Mouse (Mus musculus) liver, postnatal 0 days (tissue): ENCODE results near the gene Muc4. TPM values are rescaled to one million over a fixed set of nuclear protein-coding genes. Genes with fewer than 3 reads are reported as not detected.

Experiments used
- ATAC-seq: fragments of 200-750 bp; cut with Nextera tagmentation; 2 replicates; pipeline ENCODE4 v1.8.0; 2017; ENCODE audit warnings: mild to moderate bottlenecking, moderate library complexity
- DNase-seq: peaks from one replicate; pipeline ENCODE4 v3.0.0-alpha.2; 2016
- H3K27ac ChIP-seq: fragments of 300-500 bp; sonication (generic); 2 replicates; pipeline ENCODE4 v1.5.1; 2014; ENCODE audit warnings: antibody characterized with exemption, moderate library complexity, mild to moderate bottlenecking, low read depth
- H3K27me3 ChIP-seq: fragments of 300-500 bp; sonication (generic); 2 replicates; pipeline ENCODE4 v1.6.1; 2014; ENCODE audit warnings: low read length, control low read depth, mixed read lengths; ENCODE audit not compliant: insufficient read depth
- H3K36me3 ChIP-seq: fragments of 300-500 bp; sonication (generic); replicated peaks from 2 replicates; pipeline ENCODE4 v1.6.1; 2014; ENCODE audit warnings: mild to moderate bottlenecking, control low read depth, low read length, moderate library complexity, mixed read lengths; ENCODE audit not compliant: insufficient read depth
- H3K4me1 ChIP-seq: fragments of 300-500 bp; sonication (generic); 2 replicates; pipeline ENCODE4 v1.6.1; 2014; ENCODE audit warnings: antibody characterized with exemption, mild to moderate bottlenecking, control low read depth; ENCODE audit not compliant: insufficient read depth
- H3K4me2 ChIP-seq: fragments of 300-500 bp; sonication (generic); 2 replicates; pipeline ENCODE4 v1.6.1; 2014; ENCODE audit warnings: low read depth, mild to moderate bottlenecking, low read length, moderate library complexity, mixed read lengths
- H3K4me3 ChIP-seq: fragments of 300-500 bp; sonication (generic); 2 replicates; pipeline ENCODE4 v1.5.1; 2014; ENCODE audit warnings: low read depth, low read length
- H3K9ac ChIP-seq: fragments of 300-500 bp; sonication (generic); replicated peaks from 2 replicates; pipeline ENCODE4 v1.6.1; 2014; ENCODE audit warnings: mild to moderate bottlenecking, moderate library complexity
- H3K9me3 ChIP-seq: fragments of 300-500 bp; sonication (generic); 2 replicates; pipeline ENCODE4 v1.6.1; 2016; ENCODE audit warnings: mild to moderate bottlenecking, control low read depth, low read length, mixed read lengths
- CTCF ChIP-seq: sonication (generic); IDR thresholded peaks from 2 replicates; pipeline ENCODE4 v1.5.1; 2016; ENCODE audit warnings: antibody characterized with exemption, low read depth
- EP300 ChIP-seq: IDR thresholded peaks from 2 replicates; pipeline ENCODE4 v1.6.1; 2016; ENCODE audit warnings: antibody characterized with exemption, low read depth, mild to moderate bottlenecking
- WGBS: fragments of 180-500 bp; shearing (Covaris S2); extraction: QIAGEN DNeasy Blood & Tissue Kit; methylation state at CpG from one replicate; pipeline ENCODE4 v1.1.7; 2014; ENCODE audit not compliant: insufficient replicate concordance; 5-methylcytosine and 5-hydroxymethylcytosine counted together
- polyA plus RNA-seq: library from polyadenylated mRNA; unstranded; fragments of >200 nt; fragmentation: Nextera tagmentation; extraction: Ambion mirVana; gene quantifications from 2 replicates; pipeline ENCODE4 v1.2.1, GENCODE M21; 2015

Gene Muc4
- polyA plus RNA-seq, 1 experiment from 2014 or later, result 0.49 TPM

- H3K9ac ChIP-seq, result no peak overlapping the region
- no peak for ATAC-seq
- no peak overlapping the region for H3K27ac ChIP-seq
- WGBS, result 52% methylated on average over 9 of the region's 9 CpGs
- no peak overlapping the region for H3K4me2 ChIP-seq
- no peaks in the 10 kb centered on the region for H3K9me3 ChIP-seq
- peaks cover 10% of the 10 kb centered on the region for H3K4me1 ChIP-seq
- no peaks in the 10 kb centered on the region for H3K36me3 ChIP-seq
- no peaks in the 10 kb centered on the region for H3K27me3 ChIP-seq
- H3K4me3 ChIP-seq, result no peak overlapping the region
- no peak for DNase-seq
- no peak for TF ChIP-seq CTCF
- TF ChIP-seq EP300, result no peak
These were observed 27.7 kb upstream of the Muc4 start for GRCm38 (mm10) chr16:32707824-32708456.

GRCm38 (mm10) chr16:32708457-32709033, 27.1 kb upstream of the Muc4 start:
- Histone ChIP-seq H3K27ac (no peak overlapping the region), H3K36me3 (no peaks in the 10 kb centered on the region), H3K9me3 (no peaks in the 10 kb centered on the region), H3K27me3 (no peaks in the 10 kb centered on the region), H3K9ac (no peak overlapping the region), H3K4me3 (no peak overlapping the region), H3K4me1 (peaks cover 10% of the 10 kb centered on the region), H3K4me2 (no peak overlapping the region)
- 76% methylated on average over 10 of the region's 10 CpGs for WGBS
- DNase-seq (no peak), ATAC-seq (no peak)
- TF ChIP-seq EP300 (no peak), CTCF (no peak)

- peaks cover 9% of the 10 kb centered on the region for H3K4me1 ChIP-seq
- H3K4me3 ChIP-seq, result no peak overlapping the region
- H3K9ac ChIP-seq, result no peak overlapping the region
- H3K4me2 ChIP-seq, result no peak overlapping the region
- no peaks in the 10 kb centered on the region for H3K9me3 ChIP-seq
- H3K27me3 ChIP-seq, result no peaks in the 10 kb centered on the region
- TF ChIP-seq CTCF, result no peak
- TF ChIP-seq EP300, result no peak
- no peak for DNase-seq
- 90% methylated on average over 8 of the region's 8 CpGs for WGBS
- H3K36me3 ChIP-seq, result no peaks in the 10 kb centered on the region
- H3K27ac ChIP-seq, result no peak overlapping the region
- ATAC-seq, result no peak
These were observed 26.6 kb upstream of the Muc4 start for GRCm38 (mm10) chr16:32709116-32709515.

GRCm38 (mm10) chr16:32710426-32711070, 25.1 kb upstream of the Muc4 start:
- no peak overlapping the region for H3K4me3 ChIP-seq
- no peak for TF ChIP-seq CTCF
- no peak for TF ChIP-seq EP300
- H3K4me2 ChIP-seq, result no peak overlapping the region
- H3K27ac ChIP-seq, result no peak overlapping the region
- no peaks in the 10 kb centered on the region for H3K36me3 ChIP-seq
- H3K27me3 ChIP-seq, result no peaks in the 10 kb centered on the region
- peaks cover 11% of the 10 kb centered on the region for H3K4me1 ChIP-seq
- ATAC-seq (no peak), DNase-seq (no peak)
- H3K9me3 ChIP-seq, result no peaks in the 10 kb centered on the region
- WGBS, result 52% methylated on average over 14 of the region's 14 CpGs
- H3K9ac ChIP-seq, result no peak overlapping the region

- no peaks in the 10 kb centered on the region for H3K27me3 ChIP-seq
- 79% methylated on average over 11 of the region's 11 CpGs for WGBS
- ATAC-seq (no peak), DNase-seq (no peak)
- no peaks in the 10 kb centered on the region for H3K36me3 ChIP-seq
- no peak overlapping the region for H3K4me3 ChIP-seq
- no peak overlapping the region for H3K27ac ChIP-seq
- H3K4me2 ChIP-seq, result no peak overlapping the region
- TF ChIP-seq EP300, result no peak
- H3K9me3 ChIP-seq, result no peaks in the 10 kb centered on the region
- H3K4me1 ChIP-seq, result peaks cover 11% of the 10 kb centered on the region
- no peak overlapping the region for H3K9ac ChIP-seq
These were observed 23.5 kb upstream of the Muc4 start for GRCm38 (mm10) chr16:32712202-32712601.

- Histone ChIP-seq H3K27ac (no peak overlapping the region), H3K4me3 (no peak overlapping the region), H3K9me3 (no peaks in the 10 kb centered on the region), H3K4me1 (0 out of 2 replicates have a peak, but pooled peaks cover 5% of the 10 kb centered on the region), H3K36me3 (no peaks in the 10 kb centered on the region), H3K9ac (no peak overlapping the region), H3K4me2 (no peak overlapping the region), H3K27me3 (no peaks in the 10 kb centered on the region)
- ATAC-seq (no peak), DNase-seq (no peak)
- 57% methylated on average over 6 of the region's 6 CpGs for WGBS
- TF ChIP-seq EP300, result no peak
- TF ChIP-seq CTCF, result no peak
These were observed 22.1 kb upstream of the Muc4 start for GRCm38 (mm10) chr16:32713556-32713955.
